Mouse (Mus musculus): Measurements from ENCODE around the gene Tet3.

Tet3 gene

DNA sequence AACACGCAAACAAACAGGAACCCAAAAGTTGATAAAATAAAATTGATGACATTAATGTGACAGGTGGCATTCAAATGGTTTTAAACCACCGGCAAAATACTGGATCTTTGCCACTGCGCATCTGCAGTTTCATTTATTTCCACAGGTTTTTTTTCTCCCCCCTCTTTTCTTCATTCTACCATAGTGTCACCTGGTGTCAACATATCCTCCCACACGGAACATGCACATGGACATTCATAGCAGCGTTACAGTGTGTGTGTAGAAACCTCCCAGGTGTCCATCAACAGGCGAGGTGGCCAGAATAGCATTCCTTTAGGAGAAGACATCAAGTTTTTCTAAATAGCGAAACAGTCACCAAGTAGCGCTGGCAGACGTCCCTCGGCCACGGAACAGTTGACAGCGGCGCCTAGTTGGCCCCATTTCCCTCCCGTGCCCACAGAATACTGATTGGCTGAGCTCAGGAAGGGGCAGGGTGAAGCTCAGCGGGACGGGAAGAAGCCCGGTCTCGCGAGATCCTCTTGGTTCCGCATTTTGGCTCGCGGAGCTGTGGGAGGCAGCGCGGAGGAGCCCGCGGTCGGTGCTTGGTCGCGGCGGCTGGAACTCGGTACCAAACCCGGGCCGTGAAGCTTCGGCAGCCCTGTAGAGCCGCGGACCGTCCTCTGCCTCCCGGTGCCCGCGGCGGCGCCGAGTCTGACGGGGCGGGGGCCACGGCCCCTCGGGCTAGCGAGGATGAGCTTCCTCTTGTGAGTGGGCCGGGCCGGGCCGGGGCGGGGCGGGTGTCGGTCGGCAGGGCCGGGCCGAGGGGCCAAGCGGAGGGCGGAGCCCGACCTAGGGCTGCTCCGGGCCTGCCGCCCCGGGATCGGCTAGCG is 133.1 kb downstream of the Tet3 start, which contains the start of the genes Mthfd2 and Mob1a:
Gene Mthfd2, minus strand, starts transcription at position 384 of the 869 bp plus-strand sequence.
Gene Mob1a, plus strand, starts transcription at position 492 of the 869 bp plus-strand sequence.
- peak; percentile 90 to 91 for DNase-seq (ENCODE audit: low spot score in 2 of 2)

- DNase-seq (ENCODE audit: low spot score in 2 of 2), result no peak
Measured at GRCm38 (mm10) chr6:83323652-83324419, 135.0 kb downstream of the Tet3 start.

DNA sequence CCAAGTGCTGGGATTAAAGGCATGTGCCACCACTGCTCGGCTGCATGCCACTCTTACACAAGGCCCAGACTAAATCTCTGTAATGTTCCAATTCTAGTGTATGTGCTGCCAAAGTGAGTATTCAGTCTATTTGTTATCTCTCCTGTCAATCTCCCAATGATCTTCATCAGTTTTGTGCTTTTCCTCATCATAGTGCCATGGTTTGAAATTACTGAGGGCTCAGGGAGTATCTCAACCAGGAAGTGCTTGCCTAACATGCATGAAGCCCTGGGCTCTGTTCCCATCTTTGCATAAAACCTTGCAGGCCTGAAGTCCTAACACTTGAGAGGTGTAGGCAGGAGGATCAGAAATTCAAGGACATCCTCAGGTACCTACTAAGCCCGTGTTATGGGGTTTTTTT is 136.1 kb downstream of the Tet3 start:
- no peak for DNase-seq (ENCODE audit: low spot score in 2 of 2)

GRCm38 (mm10) chr6:83321927-83322326 is 137.0 kb downstream of the Tet3 start:
- DNase-seq (ENCODE audit: low spot score in 2 of 2), result no peak

DNA sequence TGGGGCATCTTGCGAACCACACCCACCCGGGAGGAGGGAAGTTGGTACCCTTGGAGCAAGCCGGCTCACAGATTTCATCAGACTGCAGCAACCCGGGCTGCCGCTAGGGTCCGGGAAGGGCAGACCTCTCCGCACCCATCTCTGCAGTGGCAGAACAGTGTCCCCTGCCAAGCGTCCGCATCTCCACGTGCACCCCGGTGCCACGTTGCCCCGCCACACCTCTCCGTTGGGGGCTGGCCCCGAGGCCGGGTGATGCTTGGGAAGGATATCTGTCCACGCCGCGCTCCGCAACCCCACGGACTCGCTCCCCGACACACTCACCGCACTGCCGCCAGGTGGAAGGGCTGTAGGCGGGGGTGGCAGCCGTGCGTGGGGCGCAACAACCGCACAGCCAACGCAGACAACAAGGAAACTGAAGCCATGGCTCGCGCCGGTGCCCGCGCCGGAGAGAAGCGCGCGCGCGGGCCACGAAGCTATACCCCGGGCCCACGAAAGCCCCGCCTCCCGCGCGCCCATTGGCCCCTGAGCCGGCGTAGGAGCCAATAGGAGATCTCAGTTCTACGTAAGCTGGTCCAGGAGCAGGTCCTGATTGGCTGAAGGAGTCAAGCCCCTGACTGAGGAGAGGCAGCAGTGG is 141.7 kb downstream of the Tet3 start:
- DNase-seq (ENCODE audit: low spot score in 2 of 2), result peak; percentile 89

DNA sequence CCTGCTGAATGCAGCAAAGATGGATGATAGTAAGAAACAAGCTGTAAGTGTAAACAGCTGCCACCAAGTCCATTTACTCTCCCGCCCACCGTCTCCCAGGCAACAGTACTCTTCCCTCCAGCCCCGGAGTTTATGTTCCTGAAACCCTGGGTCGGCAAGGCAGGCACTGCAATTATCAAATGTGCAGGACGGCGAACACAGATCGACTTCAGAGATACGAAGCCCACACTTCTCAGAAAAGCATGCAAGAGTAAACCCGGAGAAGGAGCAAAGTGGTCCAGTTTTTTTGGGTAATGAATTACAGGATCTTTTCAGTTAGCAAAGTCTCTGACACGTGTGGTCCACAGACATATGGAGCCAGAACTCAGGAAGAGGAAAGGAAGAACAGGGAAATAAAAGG is 142.9 kb downstream of the Tet3 start:
- no peak for DNase-seq (ENCODE audit: low spot score in 2 of 2)

DNA sequence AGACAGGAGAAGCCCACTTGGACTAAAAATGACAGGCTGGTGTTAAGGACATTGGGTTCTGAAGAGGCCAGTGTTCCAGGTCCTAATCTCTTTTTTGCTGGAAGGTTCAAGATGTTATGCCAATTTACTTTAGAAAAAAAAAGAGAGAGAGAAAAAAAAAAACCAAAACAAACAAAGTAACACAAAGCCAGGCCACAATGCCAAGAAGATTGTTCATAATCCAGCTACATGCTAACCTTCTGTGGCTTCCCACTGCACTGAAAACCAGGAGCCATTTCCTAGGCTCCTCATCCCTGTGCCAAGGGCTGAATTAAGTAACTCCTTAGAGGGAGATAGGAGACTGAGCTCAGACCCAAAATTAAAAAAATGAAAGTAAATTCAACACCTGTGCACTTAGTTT is 143.6 kb downstream of the Tet3 start:
- no peak for DNase-seq (ENCODE audit: low spot score in 2 of 2)

DNA sequence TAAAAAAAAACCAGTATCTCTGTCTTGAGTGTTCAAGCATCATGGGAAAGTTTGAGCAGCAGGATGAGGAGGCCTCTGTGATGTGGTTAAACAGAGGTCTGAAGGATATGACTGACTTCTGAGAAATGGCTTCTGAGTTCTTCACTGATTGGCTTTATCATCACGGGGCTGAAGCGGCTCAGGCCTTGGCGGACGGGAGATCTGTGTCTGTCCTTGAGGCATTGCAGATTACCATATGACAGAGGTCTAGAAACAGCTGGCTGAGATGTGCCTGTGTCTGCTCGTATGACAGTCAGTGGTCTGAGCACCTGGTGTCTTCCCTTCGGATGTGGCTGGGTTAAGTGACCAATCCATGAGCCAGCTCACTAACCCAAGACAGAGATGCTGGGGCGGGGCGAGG is 146.4 kb downstream of the Tet3 start:
- no peak for DNase-seq (ENCODE audit: low spot score in 2 of 2)

All from spleen, postnatal 14 days (tissue).